Mouse (Mus musculus) midbrain, embryonic 15.5 days (tissue): ENCODE measurements around the gene Slc10a6. TPM values are rescaled to one million over a fixed set of nuclear protein-coding genes. Genes with fewer than 3 reads are reported as not detected.

ENCODE experiments used
- ATAC-seq: fragments of 200-750 bp; cut with Nextera tagmentation; replicated peaks from 2 replicates; pipeline ENCODE4 v1.8.0; 2017; ENCODE audit warnings: moderate TSS enrichment
- H3K27ac ChIP-seq: fragments of 300-500 bp; sonication (generic); 2 replicates; pipeline ENCODE4 v1.5.1; 2015; ENCODE audit warnings: mild to moderate bottlenecking, inconsistent platforms
- H3K27me3 ChIP-seq: fragments of 300-500 bp; sonication (generic); replicated peaks from 2 replicates; pipeline ENCODE4 v1.6.1; 2015; ENCODE audit warnings: inconsistent platforms
- H3K36me3 ChIP-seq: fragments of 300-500 bp; sonication (generic); replicated peaks from 2 replicates; pipeline ENCODE4 v1.6.1; 2015; ENCODE audit warnings: inconsistent platforms
- H3K4me1 ChIP-seq: fragments of 300-500 bp; sonication (generic); 2 replicates; pipeline ENCODE4 v1.6.1; 2015; ENCODE audit warnings: inconsistent platforms
- H3K4me2 ChIP-seq: fragments of 300-500 bp; sonication (generic); 2 replicates; pipeline ENCODE4 v1.6.1; 2015; ENCODE audit warnings: inconsistent platforms, mild to moderate bottlenecking, moderate library complexity
- H3K4me3 ChIP-seq: fragments of 300-500 bp; sonication (generic); 2 replicates; pipeline ENCODE4 v1.5.1; 2015; ENCODE audit warnings: mild to moderate bottlenecking, inconsistent platforms
- H3K9ac ChIP-seq: fragments of 300-500 bp; sonication (generic); 2 replicates; pipeline ENCODE4 v1.6.1; 2015; ENCODE audit warnings: mild to moderate bottlenecking, inconsistent platforms
- H3K9me3 ChIP-seq: fragments of 300-500 bp; sonication (generic); 2 replicates; pipeline ENCODE4 v1.6.1; 2016; ENCODE audit warnings: inconsistent platforms
- WGBS: fragments of 180-500 bp; shearing (Covaris S2); methylation state at CpG from one replicate; pipeline ENCODE4 v1.1.7; 2015; ENCODE audit warnings: mixed read lengths; 5-methylcytosine and 5-hydroxymethylcytosine counted together
- polyA plus RNA-seq: library from polyadenylated mRNA; unstranded; fragments of >200 nt; fragmentation: Nextera tagmentation; extraction: Ambion mirVana; gene quantifications from 2 replicates; pipeline ENCODE4 v1.2.1, GENCODE M21; 2015

The Slc10a6 gene
- polyA plus RNA-seq, 1 experiment from 2014 or later = 0.13 TPM

DNA sequence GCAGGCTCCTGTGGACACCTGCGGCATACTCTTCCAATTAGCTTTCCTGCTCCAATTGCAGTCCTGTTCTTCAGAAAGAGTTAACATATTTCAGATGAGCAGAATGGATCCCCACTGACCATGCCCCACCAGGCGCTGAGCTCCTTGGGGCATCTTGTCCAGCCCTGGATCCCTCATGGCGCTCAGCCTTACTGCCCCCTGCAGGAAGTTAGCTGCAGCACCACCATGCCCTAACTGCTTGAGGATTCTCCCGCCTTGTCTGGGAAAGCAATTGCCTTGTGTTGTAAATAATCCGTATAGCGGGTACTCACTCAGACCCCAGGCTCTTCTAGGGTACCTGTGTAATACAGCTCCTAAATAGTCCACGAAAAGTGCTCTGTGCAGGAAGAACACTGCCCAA is 42.0 kb downstream of the Slc10a6 start:
- no peaks in the 10 kb centered on the region for H3K9me3 ChIP-seq
- no peak overlapping the region for H3K4me2 ChIP-seq
- H3K27me3 ChIP-seq = no peaks in the 10 kb centered on the region
- H3K9ac ChIP-seq = no peak overlapping the region
- WGBS = 82% methylated on average over 7 of the region's 7 CpGs
- H3K4me1 ChIP-seq = no peaks in the 10 kb centered on the region
- no peak overlapping the region for H3K27ac ChIP-seq
- ATAC-seq = no peak
- no peaks in the 10 kb centered on the region for H3K36me3 ChIP-seq
- no peak overlapping the region for H3K4me3 ChIP-seq

DNA sequence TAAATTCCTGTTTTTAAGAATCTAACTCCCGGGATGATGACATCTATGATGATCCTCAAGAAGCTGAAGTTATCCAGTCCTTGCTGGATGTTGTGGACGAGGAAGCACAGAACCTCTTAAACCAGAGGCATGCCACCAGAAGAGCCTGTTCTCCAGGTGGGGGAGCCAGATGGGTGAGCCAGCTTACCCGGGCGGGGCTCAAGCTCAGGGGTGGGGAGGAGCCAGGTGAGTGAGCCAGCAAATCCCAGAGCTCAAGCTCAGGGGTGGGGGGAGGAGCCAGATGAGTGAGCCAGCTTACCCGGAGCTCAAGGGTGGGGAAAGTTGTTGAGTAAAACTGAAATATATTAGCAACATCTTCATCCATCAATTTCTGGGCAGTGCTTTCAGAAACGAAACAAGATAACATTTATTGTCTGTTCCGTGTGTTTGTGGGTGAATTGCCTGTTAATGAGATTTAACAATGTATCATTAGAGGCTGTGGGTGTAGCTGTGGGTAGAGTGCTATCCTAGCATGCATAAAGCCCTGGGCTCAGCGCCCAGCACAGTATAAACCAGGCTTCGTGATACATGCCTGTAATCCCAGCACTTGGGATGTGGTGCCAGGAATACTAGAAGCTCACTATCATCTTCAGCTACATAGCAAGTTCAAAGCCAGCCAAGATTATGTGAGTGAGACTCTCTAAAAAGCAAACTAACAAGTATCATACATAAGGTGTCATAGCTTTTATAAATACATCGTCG is 49.4 kb downstream of the Slc10a6 start:
- 79% methylated on average over 11 of the region's 11 CpGs for WGBS
- Histone ChIP-seq H3K4me2 (no peak overlapping the region), H3K4me3 (no peak overlapping the region), H3K27me3 (no peaks in the 10 kb centered on the region), H3K9ac (no peak overlapping the region), H3K9me3 (no peaks in the 10 kb centered on the region), H3K36me3 (no peaks in the 10 kb centered on the region), H3K27ac (no peak overlapping the region), H3K4me1 (no peaks in the 10 kb centered on the region)
- ATAC-seq = no peak

DNA sequence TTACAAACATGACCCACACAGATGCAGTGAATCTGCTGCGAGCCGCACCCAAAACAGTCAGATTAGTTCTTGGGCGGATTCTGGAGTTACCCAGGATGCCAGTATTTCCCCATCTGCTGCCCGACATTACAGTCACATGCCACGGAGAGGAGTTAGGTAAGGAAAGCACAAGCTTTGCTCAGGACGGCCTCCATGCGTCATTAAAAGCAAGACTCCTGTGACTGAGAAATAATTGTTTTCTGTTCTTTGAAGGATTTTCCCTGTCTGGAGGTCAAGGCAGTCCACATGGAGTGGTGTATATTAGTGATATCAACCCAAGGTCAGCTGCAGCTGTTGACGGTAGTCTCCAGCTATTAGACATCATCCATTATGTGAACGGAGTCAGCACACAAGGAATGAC is 59.8 kb downstream of the Slc10a6 start:
- H3K27ac ChIP-seq = no peak overlapping the region
- no peaks in the 10 kb centered on the region for H3K9me3 ChIP-seq
- no peak for ATAC-seq
- no peak overlapping the region for H3K4me3 ChIP-seq
- no peaks in the 10 kb centered on the region for H3K4me1 ChIP-seq
- no peaks in the 10 kb centered on the region for H3K27me3 ChIP-seq
- H3K36me3 ChIP-seq = no peaks in the 10 kb centered on the region
- H3K4me2 ChIP-seq = no peak overlapping the region
- H3K9ac ChIP-seq = no peak overlapping the region
- WGBS = 92% methylated on average over 9 of the region's 9 CpGs

DNA sequence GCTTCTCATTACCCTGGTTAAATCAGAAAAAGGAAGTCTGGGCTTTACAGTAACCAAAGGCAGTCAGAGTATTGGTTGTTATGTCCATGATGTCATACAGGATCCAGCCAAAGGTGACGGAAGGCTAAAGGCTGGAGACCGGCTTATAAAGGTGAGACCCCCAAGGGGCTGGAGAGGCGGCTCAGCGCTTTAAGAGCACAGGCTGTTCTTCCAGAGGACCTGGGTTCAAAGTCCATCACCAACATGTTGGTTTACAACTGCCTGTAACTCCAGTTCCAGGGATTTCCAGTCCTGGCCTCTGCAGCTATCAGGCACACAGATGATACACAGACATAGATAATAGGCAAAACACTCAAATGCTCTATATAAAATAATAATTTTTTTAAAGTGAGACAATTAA is 61.2 kb downstream of the Slc10a6 start:
- H3K36me3 ChIP-seq = no peaks in the 10 kb centered on the region
- H3K4me2 ChIP-seq = no peak overlapping the region
- no peaks in the 10 kb centered on the region for H3K9me3 ChIP-seq
- no peak overlapping the region for H3K9ac ChIP-seq
- no peak overlapping the region for H3K27ac ChIP-seq
- WGBS = 96% methylated on average over 4 of the region's 4 CpGs
- H3K27me3 ChIP-seq = no peaks in the 10 kb centered on the region
- no peaks in the 10 kb centered on the region for H3K4me1 ChIP-seq
- ATAC-seq = no peak
- no peak overlapping the region for H3K4me3 ChIP-seq

DNA sequence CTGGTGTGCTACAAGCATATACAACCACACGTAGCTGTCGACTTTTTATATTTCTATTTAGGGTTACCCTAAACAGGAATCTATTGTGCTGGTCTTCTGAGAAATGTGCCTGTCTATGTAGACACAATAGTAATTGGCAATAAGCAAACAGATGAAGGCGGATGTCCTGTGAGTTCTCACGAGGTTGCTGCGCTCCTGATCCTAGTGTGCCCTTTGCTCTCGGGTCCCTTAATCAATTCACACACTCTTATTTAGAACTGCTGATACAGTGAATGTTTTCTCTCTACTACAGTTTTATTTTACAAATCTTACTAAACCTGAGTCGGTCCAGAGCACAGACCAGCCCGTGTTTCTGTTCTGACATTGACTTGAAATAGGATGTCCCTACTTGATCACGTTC is 68.7 kb downstream of the Slc10a6 start:
- H3K4me3 ChIP-seq = no peak overlapping the region

More for the DNA sequence above, 68.7 kb downstream of the Slc10a6 start:
- Histone ChIP-seq H3K9me3 (no peaks in the 10 kb centered on the region), H3K9ac (no peak overlapping the region), H3K27ac (no peak overlapping the region), H3K4me2 (no peak overlapping the region), H3K36me3 (no peaks in the 10 kb centered on the region), H3K27me3 (no peaks in the 10 kb centered on the region), H3K4me1 (no peaks in the 10 kb centered on the region)
- WGBS = 91% methylated on average over 9 of the region's 9 CpGs
- no peak for ATAC-seq

Other genes starting within 250 kb of the Slc10a6 start
- gene Ptpn13, start 204.2 kb downstream of the Slc10a6 start, polyA plus RNA-seq = 5.8 and 5.9 TPM in 2 replicates
- 0.17 and 0.93 TPM in 2 replicates for gene 1700016H13Rik, start 26.6 kb upstream of the Slc10a6 start, polyA plus RNA-seq
- gene Aff1, start 63.0 kb upstream of the Slc10a6 start, polyA plus RNA-seq = 2.1 TPM in 2 replicates